Mouse (Mus musculus): ENCODE measurements around the gene Gm21103. TPM values are rescaled to one million over a fixed set of nuclear protein-coding genes. Genes with fewer than 3 reads are reported as not detected.
"Not testable (repeated sequence)": the region's sequence is repeated elsewhere in the genome, so short reads cannot be mapped to it uniquely, and the experiment has no call there.

Gm21103 gene
- total RNA-seq (2014; fragmentation: Nextera tagmentation) (not detected in 2 replicates), total RNA-seq (2017) (not detected in 2 replicates)

- ATAC-seq (replicated peaks; ENCODE audit: poor library complexity, severe bottlenecking) = not testable (repeated sequence)
Measured at GRCm38 (mm10) chr14:6304743-6305142, at the start of gene Gm21103. TSS of gene Gm21103 (minus strand) at chr14:6304843.

- not testable (repeated sequence) for ATAC-seq (replicated peaks; ENCODE audit: poor library complexity, severe bottlenecking)
Measured at GRCm38 (mm10) chr14:6343578-6343977, 38.9 kb upstream of the Gm21103 start, which contains the start of gene Gm3618. TSS of gene Gm3618 (minus strand) at chr14:6343678.

GRCm38 (mm10) chr14:6286931-6287715 is 17.5 kb downstream of the Gm21103 start, which contains the start of gene Gm3411:
TSS of gene Gm3411 (minus strand) at chr14:6287250.
- not testable (repeated sequence) for ATAC-seq (replicated peaks; ENCODE audit: poor library complexity, severe bottlenecking)

Other genes with a start within 250 kb of the Gm21103 start
- gene Gm6337, start 246.6 kb downstream of the Gm21103 start, total RNA-seq (2014; fragmentation: Nextera tagmentation) = not detected in 2 replicates
- gene Gm6337, start 246.6 kb downstream of the Gm21103 start, total RNA-seq (2017) = not detected in 2 replicates
- gene Gm8206, start 210.9 kb downstream of the Gm21103 start, total RNA-seq (2014; fragmentation: Nextera tagmentation) = not detected in 2 replicates
- gene Gm8206, start 210.9 kb downstream of the Gm21103 start, total RNA-seq (2017) = 0.30 TPM in 1 of 2 replicates, not detected in the other
- 0.70 and 0.86 TPM in 2 replicates for gene Gm3468, start 196.2 kb downstream of the Gm21103 start, total RNA-seq (2014; fragmentation: Nextera tagmentation)
- not detected in 2 replicates for gene Gm3468, start 196.2 kb downstream of the Gm21103 start, total RNA-seq (2017)
- gene Gm3476, start 179.0 kb downstream of the Gm21103 start, total RNA-seq (2014; fragmentation: Nextera tagmentation) = not detected in 2 replicates
- gene Gm3476, start 179.0 kb downstream of the Gm21103 start, total RNA-seq (2017) = not detected in 2 replicates
- not detected in 2 replicates for gene Gm21560, start 85.6 kb downstream of the Gm21103 start, total RNA-seq (2014; fragmentation: Nextera tagmentation)
- not detected in 2 replicates for gene Gm21560, start 85.6 kb downstream of the Gm21103 start, total RNA-seq (2017)
- not detected in 2 replicates for gene Gm3411, start 17.6 kb downstream of the Gm21103 start, total RNA-seq (2014; fragmentation: Nextera tagmentation)
- not detected in 2 replicates for gene Gm3411, start 17.6 kb downstream of the Gm21103 start, total RNA-seq (2017)
- gene Gm3618, start 38.8 kb upstream of the Gm21103 start, total RNA-seq (2014; fragmentation: Nextera tagmentation) = not detected in 2 replicates
- gene Gm3618, start 38.8 kb upstream of the Gm21103 start, total RNA-seq (2017) = not detected in 2 replicates
- gene Gm16440, start 85.5 kb upstream of the Gm21103 start, total RNA-seq (2014; fragmentation: Nextera tagmentation) = not detected in 2 replicates
- not detected in 2 replicates for gene Gm16440, start 85.5 kb upstream of the Gm21103 start, total RNA-seq (2017)
- not detected in 2 replicates for gene Gm3591, start 107.6 kb upstream of the Gm21103 start, total RNA-seq (2014; fragmentation: Nextera tagmentation)
- 0.13 TPM in 1 of 2 replicates, not detected in the other for gene Gm3591, start 107.6 kb upstream of the Gm21103 start, total RNA-seq (2017)
- gene Gm3594, start 139.8 kb upstream of the Gm21103 start, total RNA-seq (2014; fragmentation: Nextera tagmentation) = not detected in 2 replicates
- not detected in 2 replicates for gene Gm3594, start 139.8 kb upstream of the Gm21103 start, total RNA-seq (2017)
- not detected in 2 replicates for gene Gm8356, start 232.4 kb upstream of the Gm21103 start, total RNA-seq (2014; fragmentation: Nextera tagmentation)
- not detected in 2 replicates for gene Gm8356, start 232.4 kb upstream of the Gm21103 start, total RNA-seq (2017)